Mouse (Mus musculus): ENCODE measurements around the gene Adipor1.

- no peak for TF ChIP-seq CTCF (IDR thresholded peaks at IDR 0.05 in 2 of 3, conservative IDR thresholded peaks at IDR 0.05 in 1 of 3; ENCODE audit: control insufficient read depth in 1 of 3, insufficient read depth in 1 of 3, low read depth in 2 of 3, low read length in 3 of 3, poor library complexity in 1 of 3, severe bottlenecking in 1 of 3)
- no peak for TF ChIP-seq ZNF384 (IDR thresholded peaks at IDR 0.05; ENCODE audit: low read depth, low read length)
- no peak for TF ChIP-seq MAZ (IDR thresholded peaks at IDR 0.05; ENCODE audit: low read depth, low read length)
Measured at GRCm38 (mm10) chr1:134385666-134386065, 29.5 kb upstream of the Adipor1 start, which contains the start of gene 4933406M09Rik.

All from MEL (cell line).